Mouse (Mus musculus): ENCODE data around the gene Carmil1. TPM values are rescaled to one million over a fixed set of nuclear protein-coding genes. Genes with fewer than 3 reads are reported as not detected.

Carmil1 gene
- total and polyA plus RNA-seq, 3 experiments = 1.2 to 6.9 (median 4.4) TPM

DNA sequence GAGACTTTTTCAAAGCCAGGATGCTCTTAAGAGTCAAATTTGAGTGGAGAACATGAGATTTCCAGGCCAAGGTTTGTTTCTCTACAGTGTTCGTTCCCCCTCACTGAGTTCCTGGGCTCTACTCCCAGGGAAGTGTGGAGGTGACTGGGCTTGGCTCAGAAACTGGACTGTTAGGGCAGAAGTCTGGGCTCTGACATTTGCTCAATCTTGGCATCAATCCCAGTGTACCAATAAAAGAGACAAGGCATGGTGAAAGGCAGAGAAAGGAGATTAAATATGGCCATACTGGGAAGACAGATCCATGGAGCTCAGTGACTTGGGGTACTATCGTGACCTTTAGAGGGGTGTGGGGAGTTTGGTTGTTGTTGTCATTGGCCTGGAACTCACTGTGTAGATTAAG is 6.8 kb upstream of the Carmil1 start:
- no peak for TF ChIP-seq POLR2A (IDR thresholded peaks at IDR 0.05; ENCODE audit: insufficient read depth, low read depth, low read length)
- no peak for TF ChIP-seq CTCF (IDR thresholded peaks at IDR 0.05)
- TF ChIP-seq EP300 (IDR thresholded peaks at IDR 0.05; ENCODE audit: insufficient read depth, low read depth, low read length) = no peak
- intact Hi-C loops (cut with DNase I) = no loop called here
- Histone ChIP-seq H3K4me1 (ENCODE audit: control insufficient read depth, insufficient read depth, low read length) (no peaks in the 10 kb centered on the region), H3K27me3 (ENCODE audit: control insufficient read depth, insufficient read depth, low read length) (no peaks in the 10 kb centered on the region), H3K27ac (no peak overlapping the region), H3K36me3 (ENCODE audit: control insufficient read depth, insufficient read depth, low read length) (no peaks in the 10 kb centered on the region), H3K4me3 (no peak overlapping the region), H3K9ac (ENCODE audit: low read depth, low read length) (no peak overlapping the region), H3K79me2 (replicated peaks; ENCODE audit: control insufficient read depth, insufficient read depth, low read length) (no peaks in the 10 kb centered on the region)
- DNase-seq = no peak
- WGBS = 68% methylated on average over 2 of the region's 2 CpGs

DNA sequence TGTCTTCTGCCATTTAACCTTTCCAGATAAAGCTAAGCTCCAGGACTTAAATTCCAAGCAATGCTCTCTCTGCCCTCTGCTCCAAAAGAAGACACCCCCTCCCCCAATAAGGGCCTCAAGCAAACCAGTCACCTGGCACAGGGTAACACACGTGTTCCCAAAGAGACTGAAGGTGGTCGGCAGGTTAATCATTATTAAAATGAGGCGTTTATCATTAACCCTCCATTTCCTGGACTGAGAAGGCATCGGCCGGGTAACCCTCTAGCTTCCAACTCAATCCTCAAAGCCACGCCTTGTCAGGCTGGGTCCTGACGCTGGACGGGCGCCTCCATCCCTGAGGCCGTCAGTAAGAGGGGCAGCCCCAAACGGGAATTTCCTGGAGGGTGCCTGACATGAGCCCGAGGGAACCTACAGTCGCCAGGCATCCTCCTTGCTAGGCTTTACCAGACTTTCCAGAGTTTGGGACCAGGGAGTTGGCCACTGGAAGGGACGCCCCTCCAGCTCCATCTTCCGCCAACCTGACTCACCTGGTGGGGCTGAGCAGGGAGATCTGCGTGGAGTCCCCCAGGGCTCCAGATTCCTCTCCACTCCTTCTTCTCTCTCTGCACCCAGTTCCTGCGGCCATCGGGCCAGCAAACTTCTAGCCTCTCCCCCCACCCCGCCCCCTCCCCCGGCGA is 695 bp downstream of the Carmil1 start:
- peak in 1 of 2 experiments; percentile 9 for DNase-seq
- TF ChIP-seq CTCF (IDR thresholded peaks at IDR 0.05) (no peak), POLR2A (IDR thresholded peaks at IDR 0.05; ENCODE audit: insufficient read depth, low read depth, low read length) (no peak), EP300 (IDR thresholded peaks at IDR 0.05; ENCODE audit: insufficient read depth, low read depth, low read length) (no peak)
- Histone ChIP-seq H3K79me2 (replicated peaks; ENCODE audit: control insufficient read depth, insufficient read depth, low read length) (no peaks in the 10 kb centered on the region), H3K4me3 (peak overlapping the region; percentile 63), H3K27me3 (ENCODE audit: control insufficient read depth, insufficient read depth, low read length) (no peaks in the 10 kb centered on the region), H3K27ac (no peak overlapping the region), H3K4me1 (ENCODE audit: control insufficient read depth, insufficient read depth, low read length) (no peaks in the 10 kb centered on the region; the same call in 1 of the 2 replicates), H3K9ac (ENCODE audit: low read depth, low read length) (peak overlapping the region; percentile 28), H3K36me3 (ENCODE audit: control insufficient read depth, insufficient read depth, low read length) (no peaks in the 10 kb centered on the region)
- intact Hi-C loops (cut with DNase I) = loop anchor here (5.0 kb wide), 2 partner anchors 253 to 448 kb away; no protein-coding TSS in a partner anchor
- 13% methylated on average over 19 of the region's 21 CpGs for WGBS

DNA sequence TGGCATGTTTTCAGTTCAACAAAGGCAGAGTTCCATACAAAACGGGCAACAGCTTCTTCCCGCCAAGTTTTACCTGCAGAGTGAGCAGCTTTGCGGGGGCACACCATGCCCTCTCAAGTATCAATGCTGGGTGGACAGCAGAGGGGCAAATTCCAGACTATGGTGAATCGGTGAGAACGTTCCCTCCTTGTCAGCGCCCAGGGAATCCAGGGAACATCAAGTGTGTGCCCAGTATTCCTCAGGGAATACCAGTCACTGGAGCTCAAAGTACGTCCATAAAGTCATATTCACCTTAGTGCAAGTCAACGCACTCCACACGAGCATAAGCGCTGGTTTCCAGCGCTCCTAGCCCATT is 1.2 kb downstream of the Carmil1 start:
- no peaks in the 10 kb centered on the region for H3K36me3 ChIP-seq (ENCODE audit: control insufficient read depth, insufficient read depth, low read length)
- 81% methylated on average over 11 of the region's 11 CpGs for WGBS
- intact Hi-C loops (cut with DNase I) = no loop called here
- TF ChIP-seq CTCF (IDR thresholded peaks at IDR 0.05) = no peak
- TF ChIP-seq EP300 (IDR thresholded peaks at IDR 0.05; ENCODE audit: insufficient read depth, low read depth, low read length) = no peak
- TF ChIP-seq POLR2A (IDR thresholded peaks at IDR 0.05; ENCODE audit: insufficient read depth, low read depth, low read length) = no peak
- no peak overlapping the region for H3K4me3 ChIP-seq
- H3K9ac ChIP-seq (ENCODE audit: low read depth, low read length) = no peak overlapping the region
- H3K27me3 ChIP-seq (ENCODE audit: control insufficient read depth, insufficient read depth, low read length) = no peaks in the 10 kb centered on the region
- no peak overlapping the region for H3K27ac ChIP-seq
- no peaks in the 10 kb centered on the region for H3K79me2 ChIP-seq (replicated peaks; ENCODE audit: control insufficient read depth, insufficient read depth, low read length)
- no peaks in the 10 kb centered on the region; the same call in 1 of the 2 replicates for H3K4me1 ChIP-seq (ENCODE audit: control insufficient read depth, insufficient read depth, low read length)
- DNase-seq = no peak

DNA sequence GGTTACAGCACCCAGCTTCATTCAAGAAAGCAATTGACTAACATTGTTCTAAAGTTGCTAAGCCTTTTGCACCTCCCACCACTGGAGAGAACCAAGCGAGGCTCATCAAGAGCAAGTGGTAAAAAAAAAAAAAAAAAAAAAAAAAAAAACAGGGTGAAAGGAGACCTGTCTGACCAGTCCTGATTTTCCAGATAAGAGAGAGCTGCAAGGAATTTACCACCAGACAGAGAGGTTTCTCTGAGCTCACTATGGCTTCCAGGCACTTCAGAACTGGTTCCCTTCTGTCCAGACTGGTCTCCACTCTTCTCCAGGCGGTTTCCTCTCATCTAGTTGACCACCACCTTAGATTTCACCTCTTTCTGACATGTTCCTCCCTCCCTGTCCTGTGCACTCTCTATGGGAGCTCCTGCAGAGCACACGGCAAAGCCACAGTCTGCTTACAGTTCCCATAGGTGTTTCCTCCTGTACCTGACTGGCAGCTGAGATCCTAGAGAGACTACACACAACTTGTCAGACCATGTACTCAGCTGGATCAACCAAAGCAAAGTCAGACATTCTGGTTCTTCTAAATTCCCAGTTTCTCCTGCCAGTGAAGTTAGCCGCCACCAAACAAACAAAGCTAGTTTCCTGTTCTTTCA is 7.7 kb downstream of the Carmil1 start:
- H3K27me3 ChIP-seq (ENCODE audit: control insufficient read depth, insufficient read depth, low read length) = no peaks in the 10 kb centered on the region
- DNase-seq = no peak
- intact Hi-C loops (cut with DNase I) = no loop called here

DNA sequence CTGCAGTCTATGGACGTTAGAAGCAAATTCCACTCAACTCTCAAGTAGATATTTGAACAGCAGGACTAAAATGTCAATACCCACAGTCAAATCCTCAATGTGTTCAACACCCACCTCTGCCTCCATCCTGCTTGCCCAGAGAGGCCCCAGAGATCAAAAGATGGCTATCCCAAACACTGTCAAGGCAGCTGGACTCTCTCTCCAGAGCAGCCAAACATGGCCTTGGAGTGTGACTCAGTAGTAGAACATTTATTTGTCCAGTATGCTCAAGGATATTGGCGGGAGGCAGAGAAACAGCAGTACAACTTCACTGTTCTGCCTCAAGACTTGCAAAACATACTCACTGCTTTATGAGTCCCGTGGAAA is 11.5 kb downstream of the Carmil1 start:
- Histone ChIP-seq H3K4me3 (no peak overlapping the region), H3K27ac (no peak overlapping the region), H3K79me2 (replicated peaks; ENCODE audit: control insufficient read depth, insufficient read depth, low read length) (no peaks in the 10 kb centered on the region), H3K9ac (ENCODE audit: low read depth, low read length) (no peak overlapping the region), H3K36me3 (ENCODE audit: control insufficient read depth, insufficient read depth, low read length) (no peaks in the 10 kb centered on the region), H3K4me1 (ENCODE audit: control insufficient read depth, insufficient read depth, low read length) (no peaks in the 10 kb centered on the region), H3K27me3 (ENCODE audit: control insufficient read depth, insufficient read depth, low read length) (no peaks in the 10 kb centered on the region)
- intact Hi-C loops (cut with DNase I) = no loop called here
- DNase-seq = no peak
- 75% methylated on average over 3 of the region's 3 CpGs for WGBS
- TF ChIP-seq POLR2A (IDR thresholded peaks at IDR 0.05; ENCODE audit: insufficient read depth, low read depth, low read length) = no peak
- TF ChIP-seq EP300 (IDR thresholded peaks at IDR 0.05; ENCODE audit: insufficient read depth, low read depth, low read length) = no peak
- no peak for TF ChIP-seq CTCF (IDR thresholded peaks at IDR 0.05)

More for the DNA sequence above, 7.7 kb downstream of the Carmil1 start:
- H3K4me1 ChIP-seq (ENCODE audit: control insufficient read depth, insufficient read depth, low read length) = no peaks in the 10 kb centered on the region
- no peak for TF ChIP-seq POLR2A (IDR thresholded peaks at IDR 0.05; ENCODE audit: insufficient read depth, low read depth, low read length)
- TF ChIP-seq CTCF (IDR thresholded peaks at IDR 0.05) = no peak
- TF ChIP-seq EP300 (IDR thresholded peaks at IDR 0.05; ENCODE audit: insufficient read depth, low read depth, low read length) = no peak
- no peak overlapping the region for H3K9ac ChIP-seq (ENCODE audit: low read depth, low read length)
- H3K4me3 ChIP-seq = no peak overlapping the region
- WGBS = 81% methylated on average over 4 of the region's 4 CpGs
- H3K27ac ChIP-seq = no peak overlapping the region
- H3K36me3 ChIP-seq (ENCODE audit: control insufficient read depth, insufficient read depth, low read length) = no peaks in the 10 kb centered on the region
- H3K79me2 ChIP-seq (replicated peaks; ENCODE audit: control insufficient read depth, insufficient read depth, low read length) = no peaks in the 10 kb centered on the region
